Mouse (Mus musculus) spleen, adult 2 months (tissue): ENCODE measurements around the gene Gpatch8. TPM values are rescaled to one million over a fixed set of nuclear protein-coding genes. Genes with fewer than 3 reads are reported as not detected.
A peak's percentile ranks its signal among the peaks of the same experiment; 100 is the strongest.

Source experiments
- DNase-seq, 2 experiments: peaks; one replicate each; pipeline versions ENCODE4 v3.0.0 to v3.0.0-alpha.2; 2012 to 2021; ENCODE audit warnings: low spot score in 2 of 2, low read depth in 1 of 2
- H3K27ac ChIP-seq: fragments of 200-500 bp; 2 replicates; pipeline ENCODE4 v1.5.1; 2012; ENCODE audit warnings: low read length, inconsistent platforms; ENCODE audit not compliant: insufficient read depth
- H3K27me3 ChIP-seq: fragments of 200-500 bp; 2 replicates; pipeline ENCODE4 v1.6.1; 2012; ENCODE audit warnings: mild to moderate bottlenecking, moderate library complexity, low read length, inconsistent platforms; ENCODE audit not compliant: control insufficient read depth, insufficient read depth
- H3K36me3 ChIP-seq: fragments of 200-500 bp; 2 replicates; pipeline ENCODE4 v1.6.1; 2012; ENCODE audit warnings: mild to moderate bottlenecking, low read length, inconsistent platforms; ENCODE audit not compliant: control insufficient read depth, insufficient read depth
- H3K4me1 ChIP-seq: fragments of 200-500 bp; 2 replicates; pipeline ENCODE4 v1.6.1; 2011; ENCODE audit warnings: inconsistent platforms; ENCODE audit not compliant: control insufficient read depth, insufficient read depth, insufficient read length
- H3K4me3 ChIP-seq: fragments of 200-500 bp; 2 replicates; pipeline ENCODE4 v1.5.1; 2011; ENCODE audit warnings: mild to moderate bottlenecking, inconsistent platforms; ENCODE audit not compliant: insufficient read depth, insufficient read length; ENCODE audit errors: extremely low read depth
- CTCF ChIP-seq: fragments of 200-500 bp; IDR thresholded peaks from 2 replicates; pipeline ENCODE4 v1.5.1; 2011; ENCODE audit warnings: mild to moderate bottlenecking, inconsistent platforms; ENCODE audit not compliant: insufficient read depth, insufficient read length, insufficient replicate concordance; ENCODE audit errors: extremely low read depth
- POLR2A ChIP-seq: fragments of 200-500 bp; IDR thresholded peaks from 2 replicates; pipeline ENCODE4 v1.6.1; 2011; ENCODE audit warnings: low read depth, low read length, inconsistent platforms
- WGBS: fragments of 180-500 bp; shearing (Covaris S2); methylation state at CpG from one replicate; pipeline ENCODE4 v1.1.7; 2018; 5-methylcytosine and 5-hydroxymethylcytosine counted together
- polyA plus RNA-seq: library from polyadenylated mRNA; depleted of rRNA; stranded (reverse); fragments of >200 nt; gene quantifications from 2 replicates; pipeline ENCODE4 v1.2.3, GENCODE M21; 2012

Gpatch8 gene
- polyA plus RNA-seq, 1 experiment = 12.3 TPM

- no peaks in the 10 kb centered on the region for H3K27me3 ChIP-seq
- H3K27ac ChIP-seq = no peak overlapping the region
- peak; percentile 38 to 78 for DNase-seq
- no peaks in the 10 kb centered on the region for H3K36me3 ChIP-seq
- TF ChIP-seq CTCF (peak; percentile 70; the same call in 1 of the 2 replicates), POLR2A (no peak)
- no peaks in the 10 kb centered on the region for H3K4me1 ChIP-seq
- 23% methylated on average over 18 of the region's 18 CpGs for WGBS
- peak overlapping the region; percentile 45; the same call in 1 of the 2 replicates for H3K4me3 ChIP-seq
Measured at GRCm38 (mm10) chr11:102572866-102573663, 16.9 kb upstream of the Gpatch8 start.

- Histone ChIP-seq H3K27ac (no peak overlapping the region), H3K4me1 (no peaks in the 10 kb centered on the region), H3K4me3 (no peak overlapping the region), H3K27me3 (no peaks in the 10 kb centered on the region), H3K36me3 (no peaks in the 10 kb centered on the region)
- DNase-seq = no peak
- WGBS = 63% methylated on average over 7 of the region's 7 CpGs
- TF ChIP-seq POLR2A (no peak), CTCF (no peak)
Measured at GRCm38 (mm10) chr11:102568756-102569377, 12.7 kb upstream of the Gpatch8 start.

GRCm38 (mm10) chr11:102568191-102568590 is 12.0 kb upstream of the Gpatch8 start:
- Histone ChIP-seq H3K36me3 (no peaks in the 10 kb centered on the region), H3K27me3 (no peaks in the 10 kb centered on the region), H3K4me3 (no peak overlapping the region), H3K27ac (no peak overlapping the region), H3K4me1 (no peaks in the 10 kb centered on the region)
- 84% methylated on average over 12 of the region's 12 CpGs for WGBS
- no peak for DNase-seq
- TF ChIP-seq CTCF (peak; percentile 33; the same call in 1 of the 2 replicates), POLR2A (no peak)

- TF ChIP-seq CTCF (no peak), POLR2A (no peak)
- 96% methylated on average over 15 of the region's 15 CpGs for WGBS
Measured at GRCm38 (mm10) chr11:102567723-102568122, 11.5 kb upstream of the Gpatch8 start.

GRCm38 (mm10) chr11:102567157-102567556 is 11.0 kb upstream of the Gpatch8 start:
- H3K27ac ChIP-seq = no peak overlapping the region
- H3K27me3 ChIP-seq = no peaks in the 10 kb centered on the region; the same call in 1 of the 2 replicates
- WGBS = 83% methylated on average over 6 of the region's 6 CpGs
- DNase-seq = no peak
- H3K4me1 ChIP-seq = no peaks in the 10 kb centered on the region
- no peak overlapping the region for H3K4me3 ChIP-seq
- TF ChIP-seq CTCF (no peak), POLR2A (no peak)
- no peaks in the 10 kb centered on the region for H3K36me3 ChIP-seq

More at GRCm38 (mm10) chr11:102567723-102568122, 11.5 kb upstream of the Gpatch8 start:
- Histone ChIP-seq H3K4me3 (no peak overlapping the region), H3K36me3 (no peaks in the 10 kb centered on the region), H3K27me3 (no peaks in the 10 kb centered on the region; the same call in 1 of the 2 replicates), H3K4me1 (no peaks in the 10 kb centered on the region), H3K27ac (no peak overlapping the region)
- no peak for DNase-seq

- 100% methylated on average over 1 of the region's 1 CpGs for WGBS
Measured at GRCm38 (mm10) chr11:102566290-102566689, 10.1 kb upstream of the Gpatch8 start.

More at GRCm38 (mm10) chr11:102566290-102566689, 10.1 kb upstream of the Gpatch8 start:
- no peak for TF ChIP-seq CTCF
- TF ChIP-seq POLR2A = no peak
- H3K4me1 ChIP-seq = no peaks in the 10 kb centered on the region
- no peak for DNase-seq
- H3K36me3 ChIP-seq = no peaks in the 10 kb centered on the region
- no peaks in the 10 kb centered on the region; the same call in 1 of the 2 replicates for H3K27me3 ChIP-seq
- no peak overlapping the region for H3K4me3 ChIP-seq
- no peak overlapping the region for H3K27ac ChIP-seq
